Mouse (Mus musculus): ENCODE data around the gene Isoc2b.
"Not testable (repeated sequence)": the region's sequence is repeated elsewhere in the genome, so short reads cannot be mapped to it uniquely, and the experiment has no call there.

Isoc2b gene

GRCm38 (mm10) chr7:4870133-4870532, at the start of gene Isoc2b:
Gene Isoc2b, minus strand, starts transcription at chr7:4870258.
- DNase-seq (ENCODE audit: low read depth): no peak

GRCm38 (mm10) chr7:4919096-4919495, 49.0 kb upstream of the Isoc2b start:
- DNase-seq (ENCODE audit: low read depth): no peak

GRCm38 (mm10) chr7:4918681-4919080, 48.6 kb upstream of the Isoc2b start:
- no peak for DNase-seq (ENCODE audit: low read depth)

GRCm38 (mm10) chr7:4917494-4917893, 47.4 kb upstream of the Isoc2b start:
- DNase-seq (ENCODE audit: low read depth): no peak

GRCm38 (mm10) chr7:4915669-4916416, 45.8 kb upstream of the Isoc2b start:
- no peak for DNase-seq (ENCODE audit: low read depth)

- peak; percentile 90 for DNase-seq (ENCODE audit: low read depth)
These were observed 45.1 kb upstream of the Isoc2b start, which contains the start of gene Zfp628 for GRCm38 (mm10) chr7:4915007-4915665. Gene Zfp628, plus strand, starts transcription at chr7:4915217.

- DNase-seq (ENCODE audit: low read depth): no peak
These were observed 42.2 kb upstream of the Isoc2b start for GRCm38 (mm10) chr7:4912248-4912647.

- DNase-seq (ENCODE audit: low read depth): no peak
These were observed 41.5 kb upstream of the Isoc2b start for GRCm38 (mm10) chr7:4911561-4911960.

GRCm38 (mm10) chr7:4906466-4906950, 36.5 kb upstream of the Isoc2b start, which contains the start of gene Gm36210:
Gene Gm36210, minus strand, starts transcription at chr7:4906516.
- DNase-seq (ENCODE audit: low read depth): no peak

GRCm38 (mm10) chr7:4902404-4902803, 32.3 kb upstream of the Isoc2b start:
- no peak for DNase-seq (ENCODE audit: low read depth)

- no peak for DNase-seq (ENCODE audit: low read depth)
These were observed 31.1 kb upstream of the Isoc2b start for GRCm38 (mm10) chr7:4901171-4901570.

- DNase-seq (ENCODE audit: low read depth): no peak
These were observed 30.4 kb upstream of the Isoc2b start for GRCm38 (mm10) chr7:4900523-4900851.

GRCm38 (mm10) chr7:4899649-4900522, 29.8 kb upstream of the Isoc2b start:
- no peak for DNase-seq (ENCODE audit: low read depth)

GRCm38 (mm10) chr7:4898851-4899648, 29.0 kb upstream of the Isoc2b start:
- no peak for DNase-seq (ENCODE audit: low read depth)

GRCm38 (mm10) chr7:4895186-4895585, 25.1 kb upstream of the Isoc2b start:
- DNase-seq (ENCODE audit: low read depth): no peak

GRCm38 (mm10) chr7:4886680-4887079, 16.6 kb upstream of the Isoc2b start:
- no peak for DNase-seq (ENCODE audit: low read depth)

GRCm38 (mm10) chr7:4879036-4879435, 9.0 kb upstream of the Isoc2b start:
- not testable (repeated sequence) for DNase-seq (ENCODE audit: low read depth)

GRCm38 (mm10) chr7:4878186-4878585, 8.1 kb upstream of the Isoc2b start:
- DNase-seq (ENCODE audit: low read depth): no peak

- no peak for DNase-seq (ENCODE audit: low read depth)
These were observed 7.2 kb upstream of the Isoc2b start for GRCm38 (mm10) chr7:4877226-4877625.

GRCm38 (mm10) chr7:4876753-4877221, 6.7 kb upstream of the Isoc2b start, which contains the start of gene Isoc2a:
Gene Isoc2a, plus strand, starts transcription at chr7:4877153.
- DNase-seq (ENCODE audit: low read depth): peak; percentile 94

GRCm38 (mm10) chr7:4866631-4867180, 3.4 kb downstream of the Isoc2b start:
- DNase-seq (ENCODE audit: low read depth): no peak
